Mouse (Mus musculus): Measurements from ENCODE around the gene Disc1.

The Disc1 gene

GRCm38 (mm10) chr8:125242382-125242781, 188.4 kb downstream of the Disc1 start:
- in situ Hi-C loops (cut with MboI; ENCODE audit: unreplicated experiment in 2 of 2), result no loop called here

GRCm38 (mm10) chr8:125242921-125243320, 188.9 kb downstream of the Disc1 start:
- in situ Hi-C loops (cut with MboI; ENCODE audit: unreplicated experiment in 2 of 2), result no loop called here

GRCm38 (mm10) chr8:125246737-125247292, 192.8 kb downstream of the Disc1 start:
- in situ Hi-C loops (cut with MboI; ENCODE audit: unreplicated experiment in 2 of 2), result no loop called here

GRCm38 (mm10) chr8:125247349-125247748, 193.4 kb downstream of the Disc1 start:
- in situ Hi-C loops (cut with MboI; ENCODE audit: unreplicated experiment in 2 of 2), result no loop called here

GRCm38 (mm10) chr8:125252946-125253345, 199.0 kb downstream of the Disc1 start:
- in situ Hi-C loops (cut with MboI; ENCODE audit: unreplicated experiment in 2 of 2), result no loop called here

- in situ Hi-C loops (cut with MboI; ENCODE audit: unreplicated experiment in 2 of 2), result no loop called here
Observed at GRCm38 (mm10) chr8:125253505-125254180, 199.6 kb downstream of the Disc1 start.

GRCm38 (mm10) chr8:125254188-125255005, 200.4 kb downstream of the Disc1 start:
- in situ Hi-C loops (cut with MboI; ENCODE audit: unreplicated experiment in 2 of 2), result no loop called here

GRCm38 (mm10) chr8:125255006-125255685, 201.2 kb downstream of the Disc1 start:
- in situ Hi-C loops (cut with MboI; ENCODE audit: unreplicated experiment in 2 of 2), result no loop called here

GRCm38 (mm10) chr8:125257660-125258059, 203.7 kb downstream of the Disc1 start:
- in situ Hi-C loops (cut with MboI; ENCODE audit: unreplicated experiment in 2 of 2), result no loop called here

- in situ Hi-C loops (cut with MboI; ENCODE audit: unreplicated experiment in 2 of 2), result no loop called here
Observed at GRCm38 (mm10) chr8:125258806-125259500, 205.0 kb downstream of the Disc1 start.

- in situ Hi-C loops (cut with MboI; ENCODE audit: unreplicated experiment in 2 of 2), result no loop called here
Observed at GRCm38 (mm10) chr8:125268181-125268705, 214.2 kb downstream of the Disc1 start.

GRCm38 (mm10) chr8:125270292-125270691, 216.3 kb downstream of the Disc1 start:
- in situ Hi-C loops (cut with MboI; ENCODE audit: unreplicated experiment in 2 of 2), result no loop called here

GRCm38 (mm10) chr8:125271357-125271756, 217.4 kb downstream of the Disc1 start:
- in situ Hi-C loops (cut with MboI; ENCODE audit: unreplicated experiment in 2 of 2), result no loop called here

- in situ Hi-C loops (cut with MboI; ENCODE audit: unreplicated experiment in 2 of 2), result no loop called here
Observed at GRCm38 (mm10) chr8:125272089-125272866, 218.3 kb downstream of the Disc1 start.

GRCm38 (mm10) chr8:125277071-125277682, 223.2 kb downstream of the Disc1 start:
- in situ Hi-C loops (cut with MboI; ENCODE audit: unreplicated experiment in 2 of 2), result no loop called here

- in situ Hi-C loops (cut with MboI; ENCODE audit: unreplicated experiment in 2 of 2), result no loop called here
Observed at GRCm38 (mm10) chr8:125279156-125279555, 225.2 kb downstream of the Disc1 start.

- in situ Hi-C loops (cut with MboI; ENCODE audit: unreplicated experiment in 2 of 2), result no loop called here
Observed at GRCm38 (mm10) chr8:125279892-125280291, 225.9 kb downstream of the Disc1 start.

GRCm38 (mm10) chr8:125282531-125282930, 228.5 kb downstream of the Disc1 start:
- in situ Hi-C loops (cut with MboI; ENCODE audit: unreplicated experiment in 2 of 2), result no loop called here

- in situ Hi-C loops (cut with MboI; ENCODE audit: unreplicated experiment in 2 of 2), result no loop called here
Observed at GRCm38 (mm10) chr8:125283542-125283941, 229.5 kb downstream of the Disc1 start.

All from v-Abl transformed pro-B cells (cell line).